Mouse (Mus musculus) 3134 (cell line): ENCODE data around the gene Tac1.
"Not testable (repeated sequence)": the region's sequence is repeated elsewhere in the genome, so short reads cannot be mapped to it uniquely, and the experiment has no call there.

Experiments used
- DNase-seq: peaks from one replicate; pipeline ENCODE4 v3.0.0-alpha.2; 2011; ENCODE audit warnings: low spot score; ENCODE audit not compliant: insufficient read length; ENCODE audit errors: extremely low read depth

The Tac1 gene

DNA sequence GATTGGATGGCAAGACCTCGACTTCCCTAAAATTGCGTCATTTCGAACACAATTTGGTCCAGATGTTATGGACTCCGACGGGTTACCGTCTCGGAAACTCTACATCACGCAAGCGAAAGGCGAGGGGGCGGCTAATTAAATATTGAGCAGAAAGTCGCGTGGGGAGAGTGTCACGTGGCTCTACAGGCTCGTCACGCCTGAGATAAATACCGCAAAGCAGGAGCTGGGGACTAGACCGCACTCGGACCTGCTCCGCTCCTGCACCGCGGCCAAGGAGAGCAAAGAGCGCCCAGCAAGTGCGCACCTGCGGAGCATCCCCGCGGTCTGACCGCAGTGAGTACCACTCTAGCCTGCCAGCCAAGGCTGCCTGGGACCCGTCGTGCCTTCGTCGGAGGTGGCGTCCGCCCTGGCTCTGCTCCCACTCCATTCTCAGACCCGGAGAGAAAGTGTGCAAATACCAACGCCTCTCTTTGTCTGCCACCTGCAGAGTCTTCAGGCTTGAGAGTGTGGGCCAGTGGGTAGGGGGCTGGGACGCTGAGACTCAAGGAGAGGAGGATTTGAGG lies at the start of gene Tac1:
Gene Tac1 (plus strand): TSS at position 51 of the 563 bp plus-strand sequence.
- DNase-seq = peak; percentile 18

DNA sequence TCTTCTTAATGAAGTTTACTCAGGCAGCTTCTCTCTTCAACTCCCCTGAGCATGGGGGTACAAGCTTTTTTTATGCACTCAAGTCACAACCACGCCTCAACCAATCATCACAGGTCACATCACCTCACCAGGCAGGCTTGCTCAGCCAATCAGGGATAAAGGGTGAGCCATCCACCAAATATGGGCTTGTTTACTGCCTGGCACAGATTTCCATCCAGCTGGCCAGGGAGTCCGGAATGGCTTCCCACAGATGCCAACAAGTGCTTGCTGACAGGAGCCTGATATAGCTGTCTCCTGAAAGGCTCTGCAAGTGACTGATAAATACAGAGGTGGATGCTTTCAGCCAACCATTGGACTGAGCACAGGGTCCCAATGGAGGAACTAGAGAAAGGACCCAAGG lies 11.2 kb upstream of the Tac1 start:
- DNase-seq = not testable (repeated sequence)

DNA sequence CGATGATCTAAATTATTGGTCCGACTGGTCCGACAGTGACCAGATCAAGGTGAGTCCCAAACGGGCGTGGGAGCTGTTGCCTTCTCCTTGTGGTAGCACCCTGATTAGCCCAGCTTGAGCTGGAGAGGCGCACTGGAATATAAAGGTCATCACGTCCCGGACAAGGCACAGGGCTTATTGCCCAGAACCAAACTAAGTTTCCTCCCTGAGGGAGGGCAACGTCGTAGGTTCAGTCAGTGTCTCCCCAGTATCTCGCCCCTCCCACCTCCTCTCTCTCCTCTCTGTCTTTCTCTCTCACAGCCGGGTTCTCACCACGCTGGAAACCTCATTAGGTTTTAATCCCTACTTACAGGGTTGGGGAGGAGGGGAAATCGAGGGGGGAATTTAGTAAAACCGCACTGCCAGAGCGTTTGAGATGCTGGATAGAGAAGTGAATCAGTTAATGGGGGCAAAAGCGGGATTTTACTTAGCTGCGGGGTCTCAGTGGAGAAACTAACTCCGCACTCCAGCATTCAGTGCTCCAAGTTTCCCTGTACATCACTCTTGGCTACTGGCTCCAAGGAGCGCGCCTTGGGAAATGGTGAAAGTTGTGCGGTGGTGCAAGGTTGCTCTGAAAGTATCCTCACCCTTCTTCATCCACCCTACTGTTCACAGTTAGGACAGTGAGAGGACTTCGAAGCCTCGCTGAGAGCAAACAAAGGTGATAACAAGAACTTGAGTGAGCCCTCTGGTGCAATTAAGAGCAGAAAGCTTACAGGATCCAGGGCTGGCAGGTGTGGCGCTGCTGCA lies 1.2 kb downstream of the Tac1 start:
- DNase-seq = no peak

DNA sequence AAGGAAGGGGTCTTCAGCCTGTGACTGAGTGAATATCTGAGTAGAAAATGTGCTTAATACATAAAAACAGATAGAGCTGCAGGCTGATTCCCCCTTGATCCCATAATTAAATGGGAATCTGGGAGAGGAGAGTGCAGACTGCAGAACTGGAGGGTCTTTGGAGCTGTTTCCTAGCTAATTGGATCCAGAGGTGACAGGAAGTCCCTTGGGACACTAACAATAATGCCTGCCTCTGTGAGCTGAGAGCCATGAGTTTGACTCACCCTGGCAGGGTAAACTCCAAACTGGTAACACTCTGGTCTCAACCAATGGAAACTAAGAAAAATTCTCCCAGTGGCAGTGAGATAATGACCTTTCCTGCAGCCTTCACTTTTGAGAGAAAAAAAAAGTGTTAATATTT lies 3.5 kb downstream of the Tac1 start:
- no peak for DNase-seq

DNA sequence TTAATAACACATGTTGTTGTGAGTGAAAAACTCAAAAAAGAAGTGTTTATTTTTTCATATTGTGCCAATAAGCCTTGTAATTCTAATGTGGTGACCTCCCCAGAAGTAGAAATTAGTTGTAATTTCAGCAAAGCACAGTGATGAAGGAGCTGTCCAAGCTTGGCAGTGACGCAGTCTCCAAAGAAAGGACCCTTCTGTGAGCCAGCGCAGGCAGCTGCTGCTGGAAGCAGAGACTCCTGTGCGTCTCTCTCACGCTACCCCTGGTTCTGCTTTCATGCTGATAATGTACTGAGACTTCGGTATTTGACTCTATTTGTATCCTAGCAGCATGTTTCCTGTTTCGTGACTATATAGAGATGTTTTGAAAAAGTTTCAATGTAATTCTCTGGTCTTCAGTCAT lies 7.8 kb downstream of the Tac1 start:
- no peak for DNase-seq

DNA sequence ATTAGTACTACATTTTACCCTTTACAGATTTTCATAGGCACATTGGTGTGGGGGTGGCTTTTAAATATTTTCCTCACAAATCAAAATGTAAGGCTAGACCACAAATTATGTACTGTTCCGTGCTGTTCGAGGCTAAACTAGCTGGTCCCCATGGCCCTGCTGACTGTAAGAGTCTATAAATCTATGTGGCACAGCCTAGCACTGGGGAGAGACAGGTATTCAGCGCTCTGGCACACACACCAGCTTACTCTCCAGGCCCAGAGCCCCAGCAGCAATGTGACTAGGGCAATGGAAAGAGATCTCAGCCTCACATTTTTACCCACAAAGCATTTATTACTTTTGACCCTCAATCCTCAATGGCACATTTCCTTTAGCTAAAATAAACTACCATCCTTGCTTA lies 9.9 kb downstream of the Tac1 start:
- no peak for DNase-seq

DNA sequence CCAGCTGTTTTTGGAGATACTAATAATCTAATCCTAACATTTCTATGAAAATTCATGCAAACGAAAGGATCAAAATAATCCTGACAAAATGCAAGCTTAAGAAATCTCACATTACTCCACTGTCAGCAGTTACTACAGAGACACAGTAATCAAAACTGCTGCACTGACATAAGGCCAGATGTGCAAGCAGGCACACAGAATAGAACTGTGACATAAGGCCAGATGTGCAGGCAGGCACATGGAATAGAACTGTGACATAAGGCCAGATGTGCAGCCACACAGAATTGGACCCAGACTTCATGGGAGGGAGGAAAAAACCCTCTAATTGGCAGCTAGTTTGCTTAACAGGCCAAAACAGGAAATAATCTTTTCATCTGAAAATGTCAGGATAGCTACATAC lies 16.5 kb downstream of the Tac1 start:
- no peak for DNase-seq

DNA sequence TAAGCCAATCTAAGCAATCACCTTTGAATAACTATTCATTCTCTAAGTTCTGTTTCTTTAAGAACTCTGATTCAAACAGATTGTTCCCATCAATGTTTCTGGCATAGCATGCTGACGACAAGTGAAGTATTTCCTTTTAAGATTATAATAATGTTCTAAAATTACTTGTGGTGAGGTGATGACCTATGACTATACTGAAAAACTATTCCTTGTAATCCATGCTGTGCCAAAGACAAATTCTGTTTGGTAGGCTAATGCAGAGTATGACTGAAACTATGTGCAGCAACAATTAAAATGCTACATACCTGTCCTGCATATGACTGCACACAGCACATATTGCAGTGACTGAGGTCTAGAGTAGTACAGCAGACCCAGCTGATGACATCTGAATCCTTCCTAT lies 23.4 kb downstream of the Tac1 start:
- no peak for DNase-seq

DNA sequence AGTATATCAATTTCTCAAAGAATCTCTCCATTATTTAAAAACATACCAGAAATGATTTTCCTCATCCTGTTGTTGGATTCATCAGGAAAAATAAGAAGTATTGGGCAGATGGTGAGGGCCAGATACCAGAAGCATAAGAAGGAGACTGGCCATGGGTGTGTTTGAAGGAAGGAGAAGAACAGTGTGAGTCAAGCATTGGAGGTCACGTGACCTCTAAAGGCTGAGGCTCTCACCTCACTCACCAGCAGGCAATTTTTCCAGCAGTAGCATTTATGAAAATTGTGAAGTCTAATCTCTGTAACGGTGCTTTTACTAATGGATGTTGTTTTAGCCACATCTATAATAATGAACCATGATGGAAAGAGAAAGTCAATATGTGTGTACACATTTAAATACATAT lies 39.8 kb downstream of the Tac1 start:
- DNase-seq = no peak

DNA sequence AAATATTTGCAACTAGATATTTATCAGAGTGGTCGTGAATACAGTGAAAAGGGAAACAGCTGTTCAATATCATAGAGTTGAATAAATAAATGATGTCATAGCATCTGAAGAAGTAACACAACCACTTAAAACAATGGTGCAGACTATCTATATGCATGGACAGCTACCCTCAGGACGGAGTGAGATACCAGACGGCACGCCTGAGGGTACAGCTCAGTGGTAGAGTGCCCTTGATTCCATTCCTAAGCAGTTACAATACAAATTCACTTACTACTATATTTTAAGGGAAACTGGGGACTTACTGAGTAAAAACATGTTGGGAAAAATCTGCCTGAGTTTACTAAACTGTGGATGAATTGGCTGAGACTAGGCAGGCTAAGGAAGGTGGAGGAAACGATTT lies 43.7 kb downstream of the Tac1 start:
- no peak for DNase-seq

DNA sequence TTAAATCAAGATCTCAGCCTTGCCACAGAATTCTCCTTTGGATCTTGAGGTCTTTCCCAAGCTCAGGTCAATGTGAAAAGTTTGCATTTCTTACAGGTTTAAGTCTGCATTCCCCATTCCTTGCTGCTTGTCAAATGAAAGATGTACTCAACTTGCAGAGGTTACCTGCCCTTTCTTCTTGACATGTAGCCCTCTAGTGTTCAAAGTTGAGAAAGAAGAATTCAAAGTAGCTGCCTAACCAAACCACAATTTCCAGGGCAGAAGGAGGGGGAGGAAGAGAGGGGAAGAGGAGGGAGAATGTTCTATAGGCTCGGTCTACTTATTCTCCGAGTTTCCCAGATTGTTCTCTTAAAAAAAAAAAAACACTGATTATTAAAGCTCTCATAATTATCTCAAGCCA lies 45.5 kb downstream of the Tac1 start:
- DNase-seq = peak; percentile 39

DNA sequence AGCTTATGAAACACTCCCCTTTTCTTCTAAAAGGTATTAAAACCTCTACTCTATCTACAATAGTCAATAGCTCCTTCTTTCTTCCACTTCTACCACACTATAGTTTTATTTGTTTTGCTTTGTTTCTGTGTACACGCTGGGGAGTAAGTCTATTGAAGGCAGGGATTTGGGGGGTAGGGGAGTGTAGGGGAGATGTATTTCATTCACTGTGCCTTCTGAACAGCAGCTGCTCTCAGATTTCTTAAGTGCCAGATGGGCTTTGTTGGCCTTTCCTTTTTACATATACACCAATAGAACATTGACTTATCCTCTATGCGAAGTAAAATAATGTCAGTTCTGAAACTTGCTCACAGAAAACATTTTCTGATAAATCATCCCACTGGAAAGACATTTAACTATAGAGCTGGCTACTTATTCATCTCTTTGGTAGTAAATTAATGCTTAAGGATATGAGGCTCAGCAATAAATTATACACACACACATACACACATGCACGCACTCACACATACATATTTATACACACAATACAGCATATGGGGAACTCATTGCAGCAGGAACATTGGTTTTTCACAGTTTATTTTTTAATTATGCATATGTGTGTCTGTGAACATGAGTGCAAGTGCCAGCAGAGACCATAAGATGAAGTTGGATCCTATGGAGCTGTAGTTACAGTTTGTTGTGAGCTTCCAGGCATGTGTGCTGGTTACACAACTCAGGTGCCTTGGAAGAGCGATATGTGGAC lies 46.8 kb downstream of the Tac1 start:
- no peak for DNase-seq

DNA sequence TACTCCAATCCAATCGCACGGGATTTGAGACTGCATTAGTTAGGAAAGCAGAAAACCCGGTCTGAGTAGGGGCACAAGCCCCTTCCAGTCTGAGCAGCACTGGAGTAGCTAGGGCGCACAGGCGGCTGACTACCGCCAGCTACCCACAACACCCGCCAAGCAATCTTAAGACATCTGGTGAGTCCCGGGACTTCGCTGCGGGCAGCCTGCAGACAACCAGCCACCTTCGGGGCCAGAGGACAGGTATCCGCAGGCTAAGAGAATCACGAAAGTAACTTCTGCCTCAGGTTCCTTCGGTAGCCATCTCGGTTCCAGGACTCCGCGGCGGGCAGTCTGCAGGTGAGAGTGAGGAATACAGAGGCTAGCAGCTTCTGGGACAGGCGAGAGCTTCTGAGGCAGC lies 59.0 kb downstream of the Tac1 start:
- DNase-seq = not testable (repeated sequence)
